Comparison of ENCODE assay signal across 11 mouse cellular contexts in genomic region chr2:22810851-22811250, GRCm38 (mm10). TPM values are rescaled to one million over a fixed set of nuclear protein-coding genes. Genes with fewer than 3 reads are reported as not detected.
DNase-seq lines count a peak whose midpoint lies in the region; ATAC-seq and TF ChIP-seq lines count a peak whose summit lies in the region.
"Had no signal": no experiment of that assay in that cellular context is flagged by ENCODE, and none has a peak within 500 bp of the region (broad histone marks: within the 10 kb centered on the region; RNA-seq: fewer than 3 reads in every experiment).

No protein-coding gene starts in this region.

- H3K27ac ChIP-seq in stomach, postnatal 0 days (replicated peaks), result no peak overlapping the region
- H3K27ac ChIP-seq: forebrain, embryonic 10.5 days; limb, embryonic 15.5 days had no signal

- peak; percentile 65 for DNase-seq in gastrocnemius, adult 18-20 months (ENCODE audit: low spot score)
- no peak for DNase-seq in gastrocnemius, postnatal 4 days (ENCODE audit: low spot score in 2 of 2)
- DNase-seq in 416B (ENCODE audit: low read depth), result peak; percentile 77
- peak; percentile 26 for DNase-seq in lung, postnatal 14 days
- DNase-seq in kidney, postnatal 25 days, result no peak
- no peak for DNase-seq in frontal cortex, postnatal 36 days (ENCODE audit: low spot score in 2 of 2)
- no peak for DNase-seq in stomach, postnatal 0 days (ENCODE audit: low spot score)
- DNase-seq: cerebellum, postnatal 25 days had no signal

- H3K9ac ChIP-seq in stomach, postnatal 0 days (ENCODE audit: low read length), result no peak overlapping the region
- H3K9ac ChIP-seq: limb, embryonic 15.5 days had no signal

- 0 out of 2 replicates have a peak, but pooled peaks have one; percentile 33 for ATAC-seq in common myeloid progenitor, adult 5-6 weeks (replicated peaks; ENCODE audit: low read depth, poor library complexity, severe bottlenecking)
- no peak for ATAC-seq in stomach, postnatal 0 days (ENCODE audit: low FRiP score, low TSS enrichment)

- H3K36me3 ChIP-seq in stomach, postnatal 0 days (ENCODE audit: control insufficient read depth, insufficient read depth, low read length), result no peaks in the 10 kb centered on the region
- H3K36me3 ChIP-seq: forebrain, embryonic 10.5 days; limb, embryonic 15.5 days had no signal

- TF ChIP-seq EP300 in stomach, postnatal 0 days (optimal IDR thresholded peaks at IDR 0.05), result no peak

- H3K9me3 ChIP-seq in stomach, postnatal 0 days (ENCODE audit: control insufficient read depth, low read length), result no peaks in the 10 kb centered on the region
- H3K9me3 ChIP-seq: forebrain, embryonic 10.5 days; limb, embryonic 15.5 days had no signal

- no peak overlapping the region for H3K4me2 ChIP-seq in stomach, postnatal 0 days (replicated peaks; ENCODE audit: low read depth)
- H3K4me2 ChIP-seq: limb, embryonic 15.5 days had no signal

- TF ChIP-seq CTCF in stomach, postnatal 0 days (IDR thresholded peaks at IDR 0.05; ENCODE audit: low read depth), result no peak

- H3K4me3 ChIP-seq in stomach, postnatal 0 days (ENCODE audit: low read depth, low read length), result no peak overlapping the region
- H3K4me3 ChIP-seq: forebrain, embryonic 10.5 days; limb, embryonic 15.5 days had no signal

- H3K27me3 ChIP-seq in stomach, postnatal 0 days (ENCODE audit: control insufficient read depth, insufficient read depth, low read length), result no peaks in the 10 kb centered on the region
- H3K27me3 ChIP-seq: limb, embryonic 15.5 days had no signal

- no peaks in the 10 kb centered on the region for H3K4me1 ChIP-seq in stomach, postnatal 0 days (replicated peaks; ENCODE audit: control insufficient read depth, insufficient read depth)
- H3K4me1 ChIP-seq: forebrain, embryonic 10.5 days; limb, embryonic 15.5 days had no signal

- WGBS in stomach, postnatal 0 days, result 86% methylated on average over 4 of the region's 4 CpGs

RNA-seq across cellular contexts. Expression of gene Apbb1ip, which starts 37.0 kb away (rescaled TPM):
- 1 to 10 TPM; 1.3 to 2.0 TPM for total RNA-seq in gastrocnemius, adult 18-20 months (2021)
- total RNA-seq in gastrocnemius, postnatal 4 days (2021), result 1 to 10 TPM; 6.7 to 7.3 TPM
- total RNA-seq in common myeloid progenitor, adult 5-6 weeks (2017), result 24.3 and 43.8 TPM in 2 replicates
- polyA plus RNA-seq in stomach, postnatal 0 days (2015; fragmentation: Nextera tagmentation; extraction: Ambion mirVana), result 0.79 and 1.5 TPM in 2 replicates

Comparison
In these comparisons a context has a peak if more than half of its experiments do, and no peak if none do; other contexts are left out.
1. DNase-seq: peak in gastrocnemius, adult 18-20 months (single experiment), 416B (single experiment) and lung, postnatal 14 days (single experiment); none in gastrocnemius, postnatal 4 days (0 of 2), kidney, postnatal 25 days (0 of 2), frontal cortex, postnatal 36 days (0 of 2) and stomach, postnatal 0 days (single experiment).